In the genomic region with DNA sequence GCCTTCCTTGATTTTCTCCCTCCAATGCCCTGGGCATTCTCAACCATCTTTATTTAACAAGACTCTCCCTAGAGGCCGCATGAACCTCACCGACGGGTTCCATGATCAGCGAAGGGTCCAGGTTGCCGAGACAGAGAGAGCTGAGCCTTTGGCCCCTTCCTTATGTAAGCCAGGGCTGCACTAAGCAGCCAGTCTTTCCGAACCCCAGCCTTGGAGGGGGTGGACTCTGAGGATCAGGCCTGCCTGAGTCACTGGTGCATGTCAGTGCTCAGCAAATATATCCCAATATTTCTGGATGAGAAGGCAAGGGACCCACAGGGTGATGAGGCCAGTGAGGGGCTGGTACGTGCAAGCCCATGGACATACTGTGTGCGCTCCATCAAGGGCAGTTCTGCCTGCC, we compare ENCODE assay signal across 29 mouse cellular contexts.
A peak's percentile ranks its signal among the peaks of the same experiment; 100 is the strongest.
DNase-seq lines count a peak whose midpoint lies in the region; ATAC-seq and TF ChIP-seq lines count a peak whose summit lies in the region.
"Had no signal": no experiment of that assay in that cellular context is flagged by ENCODE, and none has a peak within 500 bp of the region (broad histone marks: within the 10 kb centered on the region; RNA-seq: fewer than 3 reads in every experiment).

No protein-coding gene starts in this region.

- no peak for ATAC-seq in kidney, embryonic 14.5 days (ENCODE audit: low FRiP score, low TSS enrichment)
- no peak for ATAC-seq in stomach, postnatal 0 days (ENCODE audit: low FRiP score, low TSS enrichment)
- ATAC-seq: forebrain, embryonic 16.5 days; midbrain, embryonic 13.5 days had no signal

- peak; percentile 49 for DNase-seq in kidney, adult 11 months
- peak; percentile 59 for DNase-seq in kidney, adult 9 months
- DNase-seq in kidney, postnatal 25 days: peak; percentile 44 to 88
- no peak for DNase-seq in stomach, postnatal 0 days (ENCODE audit: low spot score)
- DNase-seq in right cerebral cortex, adult 2 months (ENCODE audit: low spot score in 2 of 2): no peak
- DNase-seq in retina, embryonic 14.5 days (ENCODE audit: low spot score): no peak
- DNase-seq: adrenal gland, postnatal 14 days; B cell, adult 2 months; cerebellum, adult 2 months; cerebellum, postnatal 36 days; embryo, embryonic 11 days; gastrocnemius, postnatal 14 days; heart, adult 18-20 months; heart, postnatal 10 days; layer of hippocampus, adult 9-11 months; lung, embryonic 14.5 days; lung, postnatal 36 days; retina, postnatal 1 day; thymus, postnatal 25 days had no signal

- TF ChIP-seq CTCF in stomach, postnatal 0 days (IDR thresholded peaks at IDR 0.05; ENCODE audit: low read depth): no peak

- peaks cover 12% of the 10 kb centered on the region for H3K4me1 ChIP-seq in kidney, embryonic 14.5 days (ENCODE audit: control insufficient read depth, insufficient read depth, low read length)
- peaks cover 15% of the 10 kb centered on the region for H3K4me1 ChIP-seq in stomach, postnatal 0 days (replicated peaks; ENCODE audit: control insufficient read depth, insufficient read depth)

- no peak overlapping the region for H3K9ac ChIP-seq in kidney, embryonic 14.5 days (ENCODE audit: low read depth, low read length)
- H3K9ac ChIP-seq in stomach, postnatal 0 days (ENCODE audit: low read length): no peak overlapping the region
- H3K9ac ChIP-seq: embryonic facial prominence, embryonic 15.5 days; heart, embryonic 12.5 days; hindbrain, embryonic 13.5 days; limb, embryonic 15.5 days; liver, embryonic 14.5 days; lung, embryonic 14.5 days; midbrain, embryonic 13.5 days had no signal

- TF ChIP-seq EP300 in stomach, postnatal 0 days (optimal IDR thresholded peaks at IDR 0.05): no peak

- H3K36me3 ChIP-seq in kidney, embryonic 14.5 days (ENCODE audit: control insufficient read depth, insufficient read depth, low read length): no peaks in the 10 kb centered on the region
- no peaks in the 10 kb centered on the region for H3K36me3 ChIP-seq in stomach, postnatal 0 days (ENCODE audit: control insufficient read depth, insufficient read depth, low read length)
- H3K36me3 ChIP-seq: limb, embryonic 15.5 days; midbrain, embryonic 13.5 days had no signal

- no peaks in the 10 kb centered on the region for H3K9me3 ChIP-seq in kidney, embryonic 14.5 days (ENCODE audit: control insufficient read depth, low read length)
- H3K9me3 ChIP-seq in stomach, postnatal 0 days (ENCODE audit: control insufficient read depth, low read length): no peaks in the 10 kb centered on the region
- H3K9me3 ChIP-seq: embryonic facial prominence, embryonic 15.5 days; limb, embryonic 15.5 days; midbrain, embryonic 13.5 days had no signal

- no peak overlapping the region for H3K27ac ChIP-seq in kidney, embryonic 14.5 days (ENCODE audit: low read depth, low read length)
- H3K27ac ChIP-seq in stomach, postnatal 0 days (replicated peaks): peak overlapping the region; percentile 35; the same call in 1 of the 2 replicates
- H3K27ac ChIP-seq: embryonic facial prominence, embryonic 15.5 days; hindbrain, embryonic 13.5 days; kidney, postnatal 0 days; limb, embryonic 15.5 days; liver, embryonic 14.5 days; midbrain, embryonic 13.5 days had no signal

- H3K27me3 ChIP-seq in kidney, embryonic 14.5 days (ENCODE audit: control insufficient read depth, insufficient read depth, low read length): no peaks in the 10 kb centered on the region
- H3K27me3 ChIP-seq in stomach, postnatal 0 days (ENCODE audit: control insufficient read depth, insufficient read depth, low read length): no peaks in the 10 kb centered on the region
- H3K27me3 ChIP-seq: embryonic facial prominence, embryonic 15.5 days; midbrain, embryonic 13.5 days had no signal

- no peak overlapping the region for H3K4me3 ChIP-seq in kidney, embryonic 14.5 days (ENCODE audit: low read length)
- no peak overlapping the region for H3K4me3 ChIP-seq in stomach, postnatal 0 days (ENCODE audit: low read depth, low read length)
- H3K4me3 ChIP-seq: embryonic facial prominence, embryonic 15.5 days; heart, embryonic 12.5 days; hindbrain, embryonic 13.5 days; limb, embryonic 15.5 days; megakaryocyte, embryonic 14.5 days; midbrain, embryonic 13.5 days had no signal

- 77% methylated on average over 8 of the region's 8 CpGs for WGBS in kidney, embryonic 14.5 days
- 79% methylated on average over 8 of the region's 8 CpGs for WGBS in stomach, postnatal 0 days

- H3K4me2 ChIP-seq in kidney, embryonic 14.5 days (replicated peaks; ENCODE audit: low read depth, low read length): no peak overlapping the region
- H3K4me2 ChIP-seq in stomach, postnatal 0 days (replicated peaks; ENCODE audit: low read depth): no peak overlapping the region
- H3K4me2 ChIP-seq: embryonic facial prominence, embryonic 15.5 days; heart, embryonic 12.5 days; hindbrain, embryonic 13.5 days; limb, embryonic 15.5 days; lung, embryonic 14.5 days; midbrain, embryonic 13.5 days had no signal

Comparison
In these comparisons a context has a peak if more than half of its experiments do, and no peak if none do; other contexts are left out.
1. DNase-seq: peak in kidney, adult 11 months (single experiment), kidney, adult 9 months (single experiment) and kidney, postnatal 25 days (2 of 2); none in stomach, postnatal 0 days (single experiment), right cerebral cortex, adult 2 months (0 of 2) and retina, embryonic 14.5 days (single experiment).